Mouse (Mus musculus) embryo, embryonic 10.5 days (tissue): Measurements from ENCODE around the gene Meis1.

Experiments used
- DNase-seq: peaks from one replicate; pipeline ENCODE4 v3.0.0-alpha.2; 2015; ENCODE audit warnings: low spot score

Meis1 gene

GRCm38 (mm10) chr11:18990244-18990677, 28.5 kb downstream of the Meis1 start:
- no peak for DNase-seq

GRCm38 (mm10) chr11:18989669-18990243, 29.0 kb downstream of the Meis1 start:
- DNase-seq: no peak

GRCm38 (mm10) chr11:18988637-18989263, 30.0 kb downstream of the Meis1 start:
- DNase-seq: no peak

GRCm38 (mm10) chr11:18983813-18984212, 35.0 kb downstream of the Meis1 start:
- DNase-seq: no peak

- no peak for DNase-seq
Observed at GRCm38 (mm10) chr11:18983294-18983693, 35.5 kb downstream of the Meis1 start.

- peak; percentile 70 for DNase-seq
Observed at GRCm38 (mm10) chr11:18982331-18982730, 36.5 kb downstream of the Meis1 start.

GRCm38 (mm10) chr11:18981367-18981766, 37.4 kb downstream of the Meis1 start:
- no peak for DNase-seq

GRCm38 (mm10) chr11:18980615-18981014, 38.2 kb downstream of the Meis1 start:
- DNase-seq: no peak

GRCm38 (mm10) chr11:18975087-18975486, 43.7 kb downstream of the Meis1 start:
- DNase-seq: no peak

GRCm38 (mm10) chr11:18973808-18974207, 45.0 kb downstream of the Meis1 start:
- no peak for DNase-seq

GRCm38 (mm10) chr11:18972968-18973367, 45.8 kb downstream of the Meis1 start:
- DNase-seq: no peak

GRCm38 (mm10) chr11:18971551-18971950, 47.2 kb downstream of the Meis1 start:
- DNase-seq: no peak

- no peak for DNase-seq
Observed at GRCm38 (mm10) chr11:18969920-18970336, 48.9 kb downstream of the Meis1 start.

GRCm38 (mm10) chr11:18964418-18964817, 54.4 kb downstream of the Meis1 start:
- DNase-seq: no peak

- peak; percentile 59 for DNase-seq
Observed at GRCm38 (mm10) chr11:18963202-18964136, 55.3 kb downstream of the Meis1 start.

- DNase-seq: no peak
Observed at GRCm38 (mm10) chr11:18959465-18959864, 59.3 kb downstream of the Meis1 start.

GRCm38 (mm10) chr11:18957805-18958770, 60.7 kb downstream of the Meis1 start:
- DNase-seq: peak; percentile 47

- no peak for DNase-seq
Observed at GRCm38 (mm10) chr11:18957097-18957804, 61.5 kb downstream of the Meis1 start.

- no peak for DNase-seq
Observed at GRCm38 (mm10) chr11:18955969-18956368, 62.8 kb downstream of the Meis1 start.

- no peak for DNase-seq
Observed at GRCm38 (mm10) chr11:18954852-18955251, 63.9 kb downstream of the Meis1 start.

GRCm38 (mm10) chr11:18953892-18954291, 64.9 kb downstream of the Meis1 start:
- no peak for DNase-seq
